Mouse (Mus musculus) liver, adult 2 months (tissue): ENCODE data around the gene Creb5.

Experiments
- CTCF ChIP-seq: fragments of 200-500 bp; IDR thresholded peaks from 2 replicates; pipeline ENCODE4 v1.5.1; 2011; ENCODE audit warnings: low read depth, low read length, control low read depth
- POLR2A ChIP-seq: fragments of 200-500 bp; IDR thresholded peaks from 2 replicates; pipeline ENCODE4 v1.6.1; 2011; ENCODE audit warnings: low read length, control low read depth; ENCODE audit not compliant: insufficient read depth; ENCODE audit errors: extremely low read depth

- TF ChIP-seq CTCF (no peak), POLR2A (no peak)
Observed at GRCm38 (mm10) chr6:53308684-53309083, 21.6 kb downstream of the Creb5 start.
